Mouse (Mus musculus): ENCODE results near the gene Gm17783. TPM values are rescaled to one million over a fixed set of nuclear protein-coding genes. Genes with fewer than 3 reads are reported as not detected.
"Not testable (repeated sequence)": the region's sequence is repeated elsewhere in the genome, so short reads cannot be mapped to it uniquely, and the experiment has no call there.

Gene Gm17783
- total RNA-seq (2015), result not detected in 2 replicates
- not detected in 2 replicates for total RNA-seq (2017)

DNA sequence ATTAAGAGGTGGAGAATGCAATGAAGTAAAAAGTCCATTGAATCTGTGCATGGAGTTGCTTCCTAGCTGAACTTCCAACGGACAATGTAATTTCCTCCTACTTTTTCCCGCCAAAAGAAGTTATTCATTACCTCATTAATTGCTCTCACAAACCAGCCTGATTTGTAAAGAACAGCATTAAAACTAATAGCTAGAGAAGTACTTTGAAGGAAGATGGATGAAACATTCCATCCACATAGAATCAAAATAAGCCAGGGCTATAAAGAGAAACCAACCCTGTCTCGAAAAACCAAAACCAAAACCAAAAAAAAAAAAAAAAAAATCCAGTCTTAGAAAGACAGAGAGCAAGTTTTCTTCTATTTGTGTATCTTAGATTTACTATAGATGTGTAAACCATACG is at the start of gene Gm17783:
Gene Gm17783, minus strand, starts transcription at position 101 of the 400 bp plus-strand sequence.
- ATAC-seq (replicated peaks; ENCODE audit: poor library complexity), result no peak

DNA sequence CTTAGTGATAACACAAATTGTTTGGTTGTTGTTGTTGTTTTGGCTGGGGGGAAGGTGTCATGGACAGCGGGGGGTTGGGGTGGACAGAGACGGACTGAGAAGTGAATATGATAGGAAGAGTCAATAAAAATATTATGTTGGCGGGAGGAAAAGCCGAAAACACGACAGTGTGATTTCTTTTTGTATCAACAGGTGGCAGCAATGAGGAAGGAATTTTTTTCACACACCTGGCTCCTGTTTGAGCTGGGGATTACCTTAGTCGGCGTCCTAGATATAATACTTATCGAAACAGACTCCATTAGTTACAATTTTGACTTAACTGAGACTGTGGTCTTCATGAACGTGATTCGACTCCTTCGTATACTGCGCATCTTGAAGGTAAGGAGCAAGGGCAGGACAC is 48.0 kb upstream of the Gm17783 start:
- ATAC-seq (replicated peaks; ENCODE audit: poor library complexity), result peak; percentile 37

DNA sequence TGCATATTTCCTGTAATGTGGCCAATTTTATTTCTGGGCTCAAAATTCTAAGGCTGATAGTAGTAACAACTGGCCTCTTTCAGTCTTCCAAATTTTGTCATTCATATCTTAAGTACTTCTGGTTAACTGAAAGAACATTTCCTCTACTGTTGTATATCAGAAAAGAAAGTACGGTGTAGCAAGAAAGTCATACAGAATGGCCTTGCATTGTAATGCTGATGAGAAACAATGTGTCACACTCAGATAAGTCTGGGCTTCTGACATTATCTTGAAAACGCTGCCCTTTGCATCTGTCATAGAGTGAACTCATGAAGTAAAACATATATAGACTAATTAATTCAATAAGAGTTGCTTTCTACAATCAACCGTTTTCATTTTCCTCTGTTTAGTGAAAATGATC is 40.5 kb upstream of the Gm17783 start:
- ATAC-seq (replicated peaks; ENCODE audit: poor library complexity), result peak; percentile 98

DNA sequence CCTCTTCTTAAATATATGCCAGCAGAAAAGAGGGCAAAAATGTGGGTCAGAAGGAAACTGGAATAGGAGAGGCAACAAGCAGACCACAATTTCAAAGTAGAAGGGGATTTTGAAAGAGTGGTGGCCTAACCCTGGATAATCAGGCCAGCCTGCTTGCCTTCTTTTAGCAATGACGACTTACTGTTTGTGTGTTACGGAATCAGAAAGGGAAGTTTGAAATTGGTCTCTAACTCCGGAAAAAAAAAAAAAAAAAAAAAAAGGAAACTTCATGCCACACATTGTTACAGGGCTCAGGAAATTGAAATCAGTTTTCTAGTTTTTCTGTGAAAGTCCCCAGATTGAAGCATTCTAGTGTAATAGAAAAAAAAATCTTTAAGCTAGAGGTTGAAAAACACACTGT is 29.9 kb upstream of the Gm17783 start:
- peak; percentile 86 for ATAC-seq (replicated peaks; ENCODE audit: poor library complexity)

DNA sequence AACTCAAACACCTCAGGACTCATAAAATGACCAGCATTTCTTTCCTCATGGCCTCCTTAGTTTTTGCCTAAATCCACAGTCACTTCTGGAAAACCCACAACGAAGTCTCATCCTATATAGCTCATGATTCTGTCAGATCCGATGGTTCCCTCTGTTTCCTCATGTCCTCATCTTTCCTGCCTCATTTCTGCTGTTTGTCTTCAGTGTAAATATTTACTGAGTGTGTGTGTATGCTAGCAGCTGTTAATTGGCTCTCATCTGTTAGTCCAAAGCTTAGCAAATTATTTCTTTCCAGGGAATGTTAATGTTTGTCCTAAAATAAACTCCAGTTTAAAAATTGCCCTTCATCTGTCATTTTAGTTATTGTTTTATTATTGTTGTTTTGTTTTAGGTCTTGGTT is 19.7 kb upstream of the Gm17783 start:
- ATAC-seq (replicated peaks; ENCODE audit: poor library complexity), result no peak

DNA sequence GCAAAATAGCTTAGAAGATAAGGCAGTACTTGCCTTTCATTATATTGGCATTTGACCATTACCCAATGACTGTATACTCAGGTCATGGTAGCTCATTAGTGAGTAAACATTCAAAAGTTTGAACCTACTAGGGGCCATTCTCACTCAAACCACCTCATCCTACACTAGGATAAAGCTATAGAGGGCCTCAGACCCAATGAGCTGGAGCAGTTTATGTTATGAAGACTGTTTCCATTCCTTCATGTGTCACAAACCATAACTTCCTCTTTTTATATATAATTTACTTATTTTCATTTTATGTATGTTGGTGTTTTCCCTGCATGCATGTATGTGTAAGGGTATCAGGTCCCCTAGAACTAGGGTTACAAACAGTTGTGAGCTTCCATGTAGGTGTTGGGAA is 16.1 kb upstream of the Gm17783 start:
- 0 out of 2 replicates have a peak, but pooled peaks have one; percentile 37 for ATAC-seq (replicated peaks; ENCODE audit: poor library complexity)

DNA sequence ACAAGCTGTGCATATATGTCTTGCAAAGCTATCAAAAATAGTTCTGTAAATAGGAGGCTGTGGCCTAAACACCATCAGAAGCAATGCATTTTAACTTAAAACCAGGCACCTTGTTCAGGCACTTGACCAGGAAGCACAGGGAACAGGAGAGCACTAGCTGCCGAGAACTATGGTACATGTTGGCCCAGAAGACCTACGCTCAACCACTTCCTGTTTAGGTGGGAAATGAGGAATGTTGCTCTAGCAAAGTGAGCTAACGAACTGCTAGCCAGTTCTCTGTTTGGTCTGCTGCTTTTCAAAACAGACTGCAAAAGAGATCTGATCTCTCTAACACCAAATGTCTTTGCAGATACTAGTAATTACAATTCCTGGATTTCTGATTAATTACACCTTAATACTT is 12.5 kb upstream of the Gm17783 start:
- peak; percentile 63 for ATAC-seq (replicated peaks; ENCODE audit: poor library complexity)

DNA sequence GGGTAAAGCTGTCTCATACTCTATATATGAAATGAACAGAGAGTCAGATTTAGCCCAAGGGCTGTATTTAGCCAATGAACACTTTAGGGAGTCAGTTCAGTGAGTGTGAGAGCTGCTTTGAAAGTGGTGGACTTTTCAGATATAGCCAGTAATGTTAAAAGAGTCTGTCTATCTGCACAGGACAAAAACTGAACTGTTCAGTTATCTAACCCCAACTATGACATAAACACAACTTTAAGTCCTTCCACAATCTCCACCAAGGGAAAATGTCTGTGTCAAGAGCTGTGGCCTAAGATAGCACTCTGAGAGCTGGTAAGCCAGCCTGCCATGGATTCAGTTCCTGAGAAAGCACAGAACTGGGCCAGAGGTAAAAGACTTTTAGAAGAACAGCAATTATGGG is 10.3 kb upstream of the Gm17783 start:
- peak; percentile 82 for ATAC-seq (replicated peaks; ENCODE audit: poor library complexity)

DNA sequence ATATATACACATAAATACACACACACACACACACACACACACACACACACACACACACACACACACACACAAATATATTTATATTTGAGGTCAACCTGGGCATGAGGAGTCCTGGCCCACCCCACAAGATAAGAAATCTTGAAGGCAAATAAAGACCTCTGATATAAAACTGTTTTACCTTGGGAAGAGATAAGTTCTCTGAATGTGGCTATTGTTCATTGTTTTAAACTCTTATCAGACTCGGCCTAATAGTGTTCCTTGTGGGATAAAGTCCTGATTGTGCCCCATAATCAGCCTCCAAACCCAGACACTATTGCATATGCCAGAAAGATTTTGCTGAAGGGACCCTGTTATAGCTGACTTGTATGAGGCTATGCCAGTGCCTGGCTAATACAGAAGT is 6.5 kb upstream of the Gm17783 start:
- ATAC-seq (replicated peaks; ENCODE audit: poor library complexity), result not testable (repeated sequence)

DNA sequence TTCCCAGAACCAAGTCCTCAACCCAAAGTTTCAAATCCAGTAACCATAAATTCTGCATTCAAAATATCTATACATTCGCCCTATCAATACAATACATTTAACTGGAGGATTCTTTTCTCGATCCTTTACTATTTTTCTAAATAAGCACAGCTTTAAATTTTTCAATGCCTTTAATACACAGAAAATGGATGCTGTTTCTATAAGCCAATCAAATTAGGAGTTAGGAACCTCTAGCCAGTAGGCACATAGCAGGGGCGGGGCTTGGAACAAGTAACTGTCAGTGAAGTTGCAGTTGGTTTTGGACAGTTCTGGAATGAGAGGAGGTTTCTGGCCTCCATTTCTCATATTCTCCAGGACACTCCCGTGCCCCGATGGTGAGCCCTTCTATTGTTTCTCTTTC is 3.2 kb upstream of the Gm17783 start, which contains the start of gene Slc9c1:
Gene Slc9c1, plus strand, starts transcription at position 301 of the 400 bp plus-strand sequence.
- ATAC-seq (replicated peaks; ENCODE audit: poor library complexity), result no peak

DNA sequence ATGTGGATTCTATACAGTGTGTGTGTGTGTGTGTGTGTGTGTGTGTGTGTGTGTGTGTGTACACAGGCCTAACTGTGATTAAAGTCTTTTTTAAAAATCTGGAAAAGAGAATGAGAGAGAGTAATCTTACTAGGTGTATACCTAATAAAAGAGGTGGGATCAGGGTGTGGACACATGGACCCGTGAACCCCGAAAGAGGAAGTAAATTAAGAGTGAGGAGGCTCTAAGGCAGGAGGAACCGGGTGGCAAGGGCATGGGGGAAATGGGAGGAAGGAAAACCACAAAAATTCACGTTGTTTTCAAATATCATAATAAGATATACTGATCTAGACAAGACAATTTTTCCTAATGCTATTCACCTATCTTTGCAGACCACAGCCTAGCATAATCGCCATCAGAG is 6.3 kb downstream of the Gm17783 start:
- peak; percentile 82 for ATAC-seq (replicated peaks; ENCODE audit: poor library complexity)

DNA sequence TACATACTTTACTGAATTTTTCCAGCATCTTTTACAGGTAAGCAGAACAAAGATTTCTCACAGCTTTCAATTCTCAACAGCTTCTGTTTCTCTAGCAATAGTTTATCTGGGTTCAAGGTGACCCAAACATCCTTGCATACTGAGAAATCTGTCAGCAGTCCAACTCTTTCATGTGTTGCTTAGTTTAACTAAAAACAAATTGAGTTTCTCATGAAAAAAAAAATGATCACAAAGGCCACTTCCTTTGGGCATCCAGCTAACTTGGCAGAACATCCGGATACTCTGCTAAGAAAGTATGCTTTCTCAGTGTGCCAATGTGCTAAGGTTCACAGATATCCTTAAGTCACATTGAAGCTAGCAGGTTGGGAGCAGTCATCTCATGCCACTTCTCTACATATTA is 36.5 kb downstream of the Gm17783 start:
- ATAC-seq (replicated peaks; ENCODE audit: poor library complexity), result no peak

DNA sequence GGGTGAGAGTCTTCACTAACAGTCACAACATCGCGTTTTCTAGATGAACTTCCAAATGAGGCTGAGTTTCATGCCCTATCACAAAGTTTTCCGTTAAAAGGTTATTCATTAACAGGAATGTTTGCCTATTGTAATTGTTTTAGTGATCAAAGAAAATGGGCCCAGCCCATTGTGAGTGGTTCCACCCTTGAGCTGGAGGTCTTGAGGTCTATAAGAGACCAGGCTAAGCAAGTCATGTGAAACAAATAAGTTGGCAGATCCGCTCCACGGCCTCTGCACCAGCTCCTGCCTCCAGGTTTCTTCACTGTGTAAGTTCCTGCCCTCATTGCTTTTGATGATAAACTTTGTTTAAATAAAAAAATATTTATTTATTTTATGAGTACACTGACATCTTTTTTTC is 38.9 kb downstream of the Gm17783 start, which contains the start of gene Gm609:
Gene Gm609, minus strand, starts transcription at position 43 of the 400 bp plus-strand sequence.
- no peak for ATAC-seq (replicated peaks; ENCODE audit: poor library complexity)

DNA sequence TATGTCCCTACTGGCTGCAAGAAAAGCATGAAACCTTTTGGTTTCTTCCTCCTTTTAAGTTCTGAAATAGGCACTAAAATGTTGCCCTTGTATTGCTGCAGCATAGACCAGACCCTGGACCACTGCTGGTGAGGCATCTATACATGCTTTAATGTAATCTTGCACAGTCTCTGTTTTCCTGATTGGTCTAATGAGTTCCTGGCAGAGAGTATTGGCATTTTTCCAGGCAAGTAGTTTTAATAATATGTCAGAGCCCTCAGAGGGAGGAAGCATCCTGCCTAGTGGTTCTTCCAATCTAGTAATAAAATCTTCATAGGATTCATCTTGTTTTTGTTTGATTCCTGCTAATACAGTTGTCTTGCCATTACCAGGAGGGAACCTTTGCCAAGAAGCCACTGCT is 54.9 kb downstream of the Gm17783 start:
- ATAC-seq (replicated peaks; ENCODE audit: poor library complexity), result no peak

DNA sequence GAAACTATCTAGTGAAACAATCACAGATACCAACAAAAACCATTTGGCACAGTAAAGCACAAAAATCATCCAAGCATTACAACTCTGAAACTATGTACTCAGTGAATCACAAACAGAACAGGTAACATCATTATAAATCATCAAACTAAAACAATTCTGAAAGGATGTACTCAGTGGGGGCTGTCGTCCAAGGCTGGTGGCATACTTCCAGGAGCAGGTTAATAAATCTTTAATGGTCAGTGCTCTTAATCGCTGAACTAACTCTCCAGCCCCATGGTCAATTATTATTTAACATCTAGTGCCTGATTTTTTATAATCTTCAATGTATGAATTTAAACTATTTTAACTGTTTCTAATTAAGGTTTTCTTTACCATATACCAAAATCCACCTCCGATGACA is 60.0 kb downstream of the Gm17783 start:
- not testable (repeated sequence) for ATAC-seq (replicated peaks; ENCODE audit: poor library complexity)

Other genes with a start within 250 kb of the Gm17783 start
- not detected in 2 replicates for gene Cd200, start 123.0 kb downstream of the Gm17783 start, total RNA-seq (2015)
- gene Cd200, start 123.0 kb downstream of the Gm17783 start, total RNA-seq (2017), result 1.3 TPM in 1 of 2 replicates, not detected in the other
- not detected in 2 replicates for gene Gm609, start 39.1 kb downstream of the Gm17783 start, total RNA-seq (2015)
- not detected in 2 replicates for gene Gm609, start 39.1 kb downstream of the Gm17783 start, total RNA-seq (2017)
- gene Slc9c1, start 3.3 kb upstream of the Gm17783 start, total RNA-seq (2015), result not detected in 2 replicates
- gene Slc9c1, start 3.3 kb upstream of the Gm17783 start, total RNA-seq (2017), result not detected in 2 replicates
- 0.35 and 0.46 TPM in 2 replicates for gene Gcsam, start 78.3 kb upstream of the Gm17783 start, total RNA-seq (2015)
- gene Gcsam, start 78.3 kb upstream of the Gm17783 start, total RNA-seq (2017), result 0.30 TPM in 1 of 2 replicates, not detected in the other
- 1.0 and 2.2 TPM in 2 replicates for gene BC016579, start 122.0 kb upstream of the Gm17783 start, total RNA-seq (2015)
- 0.17 and 0.61 TPM in 2 replicates for gene BC016579, start 122.0 kb upstream of the Gm17783 start, total RNA-seq (2017)
- 0.46 and 0.74 TPM in 2 replicates for gene Tmprss7, start 161.6 kb upstream of the Gm17783 start, total RNA-seq (2015)
- 0.12 and 0.81 TPM in 2 replicates for gene Tmprss7, start 161.6 kb upstream of the Gm17783 start, total RNA-seq (2017)
- gene Tagln3, start 192.6 kb upstream of the Gm17783 start, total RNA-seq (2015), result not detected in 2 replicates
- not detected in 2 replicates for gene Tagln3, start 192.6 kb upstream of the Gm17783 start, total RNA-seq (2017)
- 22.5 and 25.0 TPM in 2 replicates for gene Abhd10, start 210.9 kb upstream of the Gm17783 start, total RNA-seq (2015)
- gene Abhd10, start 210.9 kb upstream of the Gm17783 start, total RNA-seq (2017), result 18.2 and 27.4 TPM in 2 replicates